In genomic region chr4:143366415-143367041, GRCm38 (mm10) we compare ENCODE assay signal across 19 mouse cellular contexts. TPM values are rescaled to one million over a fixed set of nuclear protein-coding genes. Genes with fewer than 3 reads are reported as not detected.
A peak's percentile ranks its signal among the peaks of the same experiment; 100 is the strongest.
DNase-seq lines count a peak whose midpoint lies in the region; ATAC-seq and TF ChIP-seq lines count a peak whose summit lies in the region.
"Had no signal": no experiment of that assay in that cellular context is flagged by ENCODE, and none has a peak within 500 bp of the region (broad histone marks: within the 10 kb centered on the region; RNA-seq: fewer than 3 reads in every experiment).

No protein-coding gene starts in this region.

- H3K4me3 ChIP-seq in forebrain, embryonic 10.5 days = peak overlapping the region; percentile 5; the same call in 1 of the 2 replicates
- no peak overlapping the region for H3K4me3 ChIP-seq in forebrain, embryonic 16.5 days (replicated peaks; ENCODE audit: low read length)
- no peak overlapping the region for H3K4me3 ChIP-seq in midbrain, embryonic 14.5 days (replicated peaks; ENCODE audit: low read depth, low read length)
- no peak overlapping the region for H3K4me3 ChIP-seq in lung, postnatal 0 days (ENCODE audit: low read depth, low read length)
- H3K4me3 ChIP-seq: embryonic facial prominence, embryonic 15.5 days had no signal

- H3K4me2 ChIP-seq in forebrain, embryonic 16.5 days (ENCODE audit: low read length) = no peak overlapping the region
- H3K4me2 ChIP-seq in midbrain, embryonic 14.5 days (ENCODE audit: low read length) = peak overlapping the region; percentile 28
- H3K4me2 ChIP-seq in lung, postnatal 0 days (replicated peaks; ENCODE audit: low read depth, low read length) = no peak overlapping the region
- H3K4me2 ChIP-seq: embryonic facial prominence, embryonic 15.5 days had no signal

- no peak for DNase-seq in forebrain, embryonic 10.5 days (ENCODE audit: extremely low spot score, low spot score)
- DNase-seq in Muller cell, postnatal 12 days (ENCODE audit: inconsistent ontology term) = peak; percentile 52
- DNase-seq in embryo, embryonic 10 days (ENCODE audit: low spot score) = peak; percentile 52
- DNase-seq in midbrain, embryonic 14.5 days = peak; percentile 67
- no peak for DNase-seq in lung, postnatal 0 days (ENCODE audit: low spot score)
- no peak for DNase-seq in spleen, adult 12 weeks (ENCODE audit: low spot score)
- DNase-seq in cerebellum, postnatal 36 days = no peak
- DNase-seq: B cell, adult 2 months; cerebellum, postnatal 14 days; gastrocnemius, postnatal 14 days; heart, postnatal 36 days; kidney, postnatal 10 days; liver; lung, adult 18-20 months; thymus, postnatal 25 days had no signal

- H3K9ac ChIP-seq in forebrain, embryonic 16.5 days (replicated peaks; ENCODE audit: low read depth, low read length) = no peak overlapping the region
- no peak overlapping the region; the same call in 1 of the 2 replicates for H3K9ac ChIP-seq in midbrain, embryonic 14.5 days (replicated peaks; ENCODE audit: low read length)
- H3K9ac ChIP-seq in lung, postnatal 0 days (replicated peaks; ENCODE audit: low read depth) = no peak overlapping the region
- H3K9ac ChIP-seq: embryonic facial prominence, embryonic 15.5 days had no signal

- H3K36me3 ChIP-seq in forebrain, embryonic 10.5 days (replicated peaks) = no peaks in the 10 kb centered on the region
- no peaks in the 10 kb centered on the region for H3K36me3 ChIP-seq in forebrain, embryonic 16.5 days (ENCODE audit: control insufficient read depth, insufficient read depth)
- no peaks in the 10 kb centered on the region for H3K36me3 ChIP-seq in midbrain, embryonic 14.5 days (ENCODE audit: control insufficient read depth, insufficient read depth, low read length)
- no peaks in the 10 kb centered on the region for H3K36me3 ChIP-seq in lung, postnatal 0 days (ENCODE audit: insufficient read depth, low read length)
- H3K36me3 ChIP-seq: embryonic facial prominence, embryonic 15.5 days had no signal

- H3K27ac ChIP-seq in forebrain, embryonic 10.5 days = peak overlapping the region; percentile 56; the same call in 1 of the 2 replicates
- H3K27ac ChIP-seq in forebrain, embryonic 16.5 days (ENCODE audit: low read length) = no peak overlapping the region
- peak overlapping the region; percentile 52 for H3K27ac ChIP-seq in midbrain, embryonic 14.5 days (replicated peaks; ENCODE audit: low read depth, low read length)
- H3K27ac ChIP-seq in lung, postnatal 0 days (ENCODE audit: low read length) = no peak overlapping the region
- H3K27ac ChIP-seq: embryonic facial prominence, embryonic 15.5 days; macrophage had no signal

- WGBS in forebrain, embryonic 10.5 days = 38% methylated on average over 15 of the region's 15 CpGs
- WGBS in forebrain, embryonic 16.5 days = 21% methylated on average over 15 of the region's 15 CpGs
- 9% methylated on average over 15 of the region's 15 CpGs for WGBS in midbrain, embryonic 14.5 days
- 37% methylated on average over 15 of the region's 15 CpGs for whole genome bisulfite sequencing in lung, postnatal 0 days

- no peaks in the 10 kb centered on the region for H3K27me3 ChIP-seq in forebrain, embryonic 10.5 days (ENCODE audit: poor library complexity, severe bottlenecking)
- no peaks in the 10 kb centered on the region for H3K27me3 ChIP-seq in forebrain, embryonic 16.5 days (replicated peaks; ENCODE audit: control insufficient read depth, insufficient read depth, low read length)
- no peaks in the 10 kb centered on the region for H3K27me3 ChIP-seq in midbrain, embryonic 14.5 days (ENCODE audit: control insufficient read depth, insufficient read depth, low read length)
- no peaks in the 10 kb centered on the region for H3K27me3 ChIP-seq in lung, postnatal 0 days (replicated peaks; ENCODE audit: insufficient read depth, low read length)
- H3K27me3 ChIP-seq: embryonic facial prominence, embryonic 15.5 days had no signal

- peaks cover 9% of the 10 kb centered on the region for H3K4me1 ChIP-seq in forebrain, embryonic 10.5 days
- H3K4me1 ChIP-seq in forebrain, embryonic 16.5 days (replicated peaks; ENCODE audit: control insufficient read depth, insufficient read depth, low read length) = no peaks in the 10 kb centered on the region
- peaks cover 7% of the 10 kb centered on the region; the same call in 1 of the 2 replicates for H3K4me1 ChIP-seq in midbrain, embryonic 14.5 days (ENCODE audit: control insufficient read depth, insufficient read depth, low read length)
- H3K4me1 ChIP-seq in lung, postnatal 0 days (ENCODE audit: insufficient read depth, low read depth, low read length) = no peaks in the 10 kb centered on the region
- H3K4me1 ChIP-seq: embryonic facial prominence, embryonic 15.5 days had no signal

- no peak for ATAC-seq in forebrain, embryonic 16.5 days
- ATAC-seq in midbrain, embryonic 14.5 days (ENCODE audit: low FRiP score, low TSS enrichment) = no peak; the same call in 1 of the 2 replicates
- ATAC-seq in lung, postnatal 0 days = no peak
- ATAC-seq: intestine, embryonic 16.5 days had no signal

- TF ChIP-seq CTCF in lung, postnatal 0 days (IDR thresholded peaks at IDR 0.05) = no peak

- H3K9me3 ChIP-seq in forebrain, embryonic 10.5 days = peaks cover 3% of the 10 kb centered on the region; the same call in 1 of the 2 replicates
- no peaks in the 10 kb centered on the region; the same call in 1 of the 2 replicates for H3K9me3 ChIP-seq in forebrain, embryonic 16.5 days (ENCODE audit: control insufficient read depth, low read length)
- no peaks in the 10 kb centered on the region for H3K9me3 ChIP-seq in midbrain, embryonic 14.5 days (ENCODE audit: control insufficient read depth, low read length)
- H3K9me3 ChIP-seq in lung, postnatal 0 days (ENCODE audit: low read length) = no peaks in the 10 kb centered on the region

- no peak for TF ChIP-seq EP300 in lung, postnatal 0 days (IDR thresholded peaks at IDR 0.05)

RNA-seq across cellular contexts. Expression of gene Lrrc38, which starts 17.0 kb away (rescaled TPM):
- polyA plus RNA-seq in forebrain, embryonic 10.5 days (2016; fragmentation: Nextera tagmentation; extraction: Ambion mirVana) = 0.12 TPM in 1 of 2 replicates, not detected in the other
- polyA plus RNA-seq in forebrain, embryonic 16.5 days (2015; fragmentation: Nextera tagmentation; extraction: Ambion mirVana) = 0.09 and 0.17 TPM in 2 replicates
- 0.21 and 0.39 TPM in 2 replicates for polyA plus RNA-seq in midbrain, embryonic 14.5 days (2014; fragmentation: Nextera tagmentation; extraction: Ambion mirVana)
- polyA plus RNA-seq in lung, postnatal 0 days (2015; fragmentation: Nextera tagmentation; extraction: Ambion mirVana) = not detected in 2 replicates
- polyA plus RNA-seq: intestine, embryonic 16.5 days; macrophage had no signal

RNA-seq across cellular contexts. Expression of gene Pramel1, which starts 27.7 kb away (rescaled TPM):
- polyA plus RNA-seq in forebrain, embryonic 10.5 days (2016; fragmentation: Nextera tagmentation; extraction: Ambion mirVana) = not detected in 2 replicates
- not detected in 2 replicates for polyA plus RNA-seq in forebrain, embryonic 16.5 days (2015; fragmentation: Nextera tagmentation; extraction: Ambion mirVana)
- polyA plus RNA-seq in midbrain, embryonic 14.5 days (2014; fragmentation: Nextera tagmentation; extraction: Ambion mirVana) = not detected in 2 replicates
- not detected in 2 replicates for polyA plus RNA-seq in lung, postnatal 0 days (2015; fragmentation: Nextera tagmentation; extraction: Ambion mirVana)
- polyA plus RNA-seq: embryonic facial prominence, embryonic 15.5 days; intestine, embryonic 16.5 days; macrophage had no signal

RNA-seq across cellular contexts. Expression of gene Pramef8, which starts 45.7 kb away (rescaled TPM):
- polyA plus RNA-seq in forebrain, embryonic 10.5 days (2016; fragmentation: Nextera tagmentation; extraction: Ambion mirVana) = 16.4 and 17.2 TPM in 2 replicates
- 30.2 and 32.0 TPM in 2 replicates for polyA plus RNA-seq in forebrain, embryonic 16.5 days (2015; fragmentation: Nextera tagmentation; extraction: Ambion mirVana)
- polyA plus RNA-seq in midbrain, embryonic 14.5 days (2014; fragmentation: Nextera tagmentation; extraction: Ambion mirVana) = 14.2 and 22.4 TPM in 2 replicates
- polyA plus RNA-seq in lung, postnatal 0 days (2015; fragmentation: Nextera tagmentation; extraction: Ambion mirVana) = 9.2 and 10.2 TPM in 2 replicates

Comparison
In these comparisons a context has a peak if more than half of its experiments do, and no peak if none do; other contexts are left out.
1. H3K27ac ChIP-seq: peak in forebrain, embryonic 10.5 days (single experiment) and midbrain, embryonic 14.5 days (single experiment); none in forebrain, embryonic 16.5 days (single experiment) and lung, postnatal 0 days (single experiment).
2. DNase-seq: peak in Muller cell, postnatal 12 days (single experiment), embryo, embryonic 10 days (single experiment) and midbrain, embryonic 14.5 days (single experiment); none in forebrain, embryonic 10.5 days (single experiment), lung, postnatal 0 days (single experiment), spleen, adult 12 weeks (single experiment) and cerebellum, postnatal 36 days (0 of 2).